ENCODE assay signal across 8 mouse cellular contexts in the genomic region with DNA sequence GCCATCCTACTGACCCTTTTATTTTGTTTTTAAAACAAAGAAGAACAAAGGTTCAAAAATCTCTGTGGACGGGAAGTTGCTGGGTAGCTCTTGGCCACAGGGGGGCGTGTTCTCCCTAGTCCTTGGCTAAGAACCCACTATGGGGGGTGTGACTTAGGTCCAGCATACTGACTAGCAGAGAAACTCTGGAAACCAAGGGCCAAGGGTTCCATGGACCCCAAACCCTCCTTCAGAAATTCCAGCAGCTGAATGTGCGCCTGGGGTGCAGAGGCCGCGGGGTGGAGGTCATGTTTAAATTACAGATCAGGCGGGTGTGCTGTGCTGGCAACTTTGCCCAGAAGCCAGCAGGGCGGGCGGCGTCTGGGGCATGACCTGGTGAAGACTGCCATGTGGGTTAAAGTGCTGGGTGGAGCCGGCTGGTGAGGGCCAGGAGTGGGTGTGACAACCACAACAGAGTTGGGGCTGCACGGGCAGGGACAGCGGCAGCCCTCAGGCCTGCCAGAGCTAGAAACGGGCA. TPM values are rescaled to one million over a fixed set of nuclear protein-coding genes. Genes with fewer than 3 reads are reported as not detected.
A peak's percentile ranks its signal among the peaks of the same experiment; 100 is the strongest.
DNase-seq lines count a peak whose midpoint lies in the region; ATAC-seq and TF ChIP-seq lines count a peak whose summit lies in the region.

No protein-coding gene starts in this region.

- H3K27ac ChIP-seq in forebrain, postnatal 0 days (ENCODE audit: low read depth, low read length): no peak overlapping the region
- H3K27ac ChIP-seq in forebrain, embryonic 12.5 days: no peak overlapping the region

- WGBS in forebrain, postnatal 0 days: 42% methylated on average over 13 of the region's 13 CpGs
- WGBS in forebrain, embryonic 12.5 days: 50% methylated on average over 13 of the region's 13 CpGs
- 24% methylated on average over 13 of the region's 13 CpGs for WGBS in large intestine, adult 2 months

- H3K27me3 ChIP-seq in forebrain, postnatal 0 days (ENCODE audit: insufficient read depth, low read length): no peaks in the 10 kb centered on the region
- H3K27me3 ChIP-seq in forebrain, embryonic 12.5 days: no peaks in the 10 kb centered on the region

- H3K4me1 ChIP-seq in forebrain, postnatal 0 days (ENCODE audit: insufficient read depth): no peaks in the 10 kb centered on the region
- peaks cover 6% of the 10 kb centered on the region; the same call in 1 of the 2 replicates for H3K4me1 ChIP-seq in forebrain, embryonic 12.5 days

- no peaks in the 10 kb centered on the region for H3K36me3 ChIP-seq in forebrain, postnatal 0 days (ENCODE audit: insufficient read depth)
- H3K36me3 ChIP-seq in forebrain, embryonic 12.5 days (replicated peaks): no peaks in the 10 kb centered on the region

- H3K4me3 ChIP-seq in forebrain, postnatal 0 days (ENCODE audit: low read depth, low read length): no peak overlapping the region
- H3K4me3 ChIP-seq in forebrain, embryonic 12.5 days (replicated peaks): no peak overlapping the region

- no peak for ATAC-seq in forebrain, postnatal 0 days
- no peak; the same call in 1 of the 2 replicates for ATAC-seq in forebrain, embryonic 12.5 days (ENCODE audit: low FRiP score)
- ATAC-seq in erythroid progenitor cell, adult 5-6 weeks (replicated peaks; ENCODE audit: low FRiP score, poor library complexity, severe bottlenecking): peak; percentile 99

- H3K9ac ChIP-seq in forebrain, postnatal 0 days: no peak overlapping the region
- H3K9ac ChIP-seq in forebrain, embryonic 12.5 days: no peak overlapping the region

- H3K9me3 ChIP-seq in forebrain, postnatal 0 days (ENCODE audit: low read length): no peaks in the 10 kb centered on the region
- 0 out of 2 replicates have a peak, but pooled peaks cover 3% of the 10 kb centered on the region for H3K9me3 ChIP-seq in forebrain, embryonic 12.5 days

- peak; percentile 29 for DNase-seq in forebrain, postnatal 0 days
- peak; percentile 67 for DNase-seq in A20 (ENCODE audit: low read depth, low spot score)
- DNase-seq in adrenal gland, adult 18-20 months (ENCODE audit: low spot score in 2 of 2): peak; percentile 64 to 70
- peak; percentile 80 for DNase-seq in large intestine, adult 2 months (ENCODE audit: low read depth, low spot score)
- peak; percentile 61 for DNase-seq in mesoderm, embryonic 11.5 days (ENCODE audit: low read depth, low spot score)
- DNase-seq in thymus, postnatal 25 days: peak; percentile 59

- H3K4me2 ChIP-seq in forebrain, postnatal 0 days (ENCODE audit: low read depth): no peak overlapping the region
- H3K4me2 ChIP-seq in forebrain, embryonic 12.5 days: no peak overlapping the region

- peak; percentile 57 for TF ChIP-seq CTCF in forebrain, postnatal 0 days (IDR thresholded peaks at IDR 0.05; ENCODE audit: low read depth)

RNA-seq across cellular contexts. Expression of gene Sema4b, which starts 29.9 kb away (rescaled TPM):
- total RNA-seq in forebrain, postnatal 0 days (2014; rRNA removed): 24.5 and 35.6 TPM in 2 replicates
- polyA plus RNA-seq in forebrain, postnatal 0 days (2015; fragmentation: Nextera tagmentation; extraction: Ambion mirVana): 17.0 and 22.4 TPM in 2 replicates
- 16.7 and 19.4 TPM in 2 replicates for polyA plus RNA-seq in forebrain, embryonic 12.5 days (2016; fragmentation: Nextera tagmentation; extraction: Ambion mirVana)
- total RNA-seq in adrenal gland, adult 18-20 months (2021): 10 to 100 TPM; 62.7 to 75.9 TPM
- 106 and 122 TPM in 2 replicates for total RNA-seq in erythroid progenitor cell, adult 5-6 weeks (2015; ENCODE audit: low replicate concordance)
- 105 and 126 TPM in 2 replicates for total RNA-seq in erythroid progenitor cell, adult 5-6 weeks (2017; ENCODE audit: low replicate concordance)
- polyA plus RNA-seq in large intestine, adult 2 months (2012; rRNA removed): 43.2 and 57.8 TPM in 2 replicates

RNA-seq across cellular contexts. Expression of gene Idh2, which starts 41.6 kb away (rescaled TPM):
- 143 and 145 TPM in 2 replicates for total RNA-seq in forebrain, postnatal 0 days (2014; rRNA removed)
- polyA plus RNA-seq in forebrain, postnatal 0 days (2015; fragmentation: Nextera tagmentation; extraction: Ambion mirVana): 110 and 128 TPM in 2 replicates
- polyA plus RNA-seq in forebrain, embryonic 12.5 days (2016; fragmentation: Nextera tagmentation; extraction: Ambion mirVana): 359 and 369 TPM in 2 replicates
- 100 to 1,000 TPM; 116 to 190 TPM for total RNA-seq in adrenal gland, adult 18-20 months (2021)
- 11.7 and 45.8 TPM in 2 replicates for total RNA-seq in erythroid progenitor cell, adult 5-6 weeks (2015; ENCODE audit: low replicate concordance)
- 14.7 and 16.7 TPM in 2 replicates for total RNA-seq in erythroid progenitor cell, adult 5-6 weeks (2017; ENCODE audit: low replicate concordance)
- 136 and 156 TPM in 2 replicates for polyA plus RNA-seq in large intestine, adult 2 months (2012; rRNA removed)

Comparison
In these comparisons a context has a peak if more than half of its experiments do, and no peak if none do; other contexts are left out.
1. DNase-seq: peak in every context shown above with its lines; median percentile 80 in large intestine, adult 2 months; 67 in A20; 67 in adrenal gland, adult 18-20 months; 61 in mesoderm, embryonic 11.5 days; 59 in thymus, postnatal 25 days; 29 in forebrain, postnatal 0 days.